Mouse (Mus musculus) ovary, postnatal 10 days (tissue): ENCODE results near the gene Cspg5.

ENCODE experiments used
- DNase-seq: peaks from one replicate; pipeline ENCODE4 v3.0.0; 2022; ENCODE audit warnings: low spot score

The Cspg5 gene

DNA sequence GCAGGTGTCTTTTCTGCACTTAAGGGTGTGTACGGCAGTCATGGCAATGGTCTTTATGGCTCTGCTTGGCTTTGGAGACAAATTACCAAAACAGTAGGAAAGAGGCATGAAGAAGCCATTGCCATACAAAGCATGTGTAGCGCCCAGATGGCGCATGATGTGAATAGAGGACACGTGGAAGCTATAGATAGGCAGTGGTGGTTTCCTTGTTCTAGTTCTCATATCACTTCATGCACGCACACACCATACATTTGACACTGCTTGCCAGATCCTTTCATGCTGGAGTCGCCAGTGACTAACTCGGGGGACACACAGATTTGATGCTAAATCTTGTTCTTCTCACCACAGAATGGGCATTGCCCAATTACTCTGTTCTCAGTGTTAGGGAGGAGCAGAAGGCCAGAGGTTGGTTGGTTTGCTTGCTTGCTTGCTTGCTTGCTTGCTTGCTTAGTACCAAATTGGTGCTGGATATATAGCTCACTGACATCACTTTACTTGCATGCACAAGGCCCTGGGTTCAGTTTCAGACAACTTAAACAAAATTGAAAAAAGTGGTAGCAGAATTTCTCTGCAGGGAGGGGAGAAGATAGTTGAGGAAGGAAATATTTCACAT, at the start of gene Cspg5:
TSS of gene Cspg5 (plus strand) at position 563 of the 613 bp plus-strand sequence.
- DNase-seq = no peak

- DNase-seq = no peak
Observed at GRCm38 (mm10) chr9:110199870-110200269, 43.7 kb upstream of the Cspg5 start.

DNA sequence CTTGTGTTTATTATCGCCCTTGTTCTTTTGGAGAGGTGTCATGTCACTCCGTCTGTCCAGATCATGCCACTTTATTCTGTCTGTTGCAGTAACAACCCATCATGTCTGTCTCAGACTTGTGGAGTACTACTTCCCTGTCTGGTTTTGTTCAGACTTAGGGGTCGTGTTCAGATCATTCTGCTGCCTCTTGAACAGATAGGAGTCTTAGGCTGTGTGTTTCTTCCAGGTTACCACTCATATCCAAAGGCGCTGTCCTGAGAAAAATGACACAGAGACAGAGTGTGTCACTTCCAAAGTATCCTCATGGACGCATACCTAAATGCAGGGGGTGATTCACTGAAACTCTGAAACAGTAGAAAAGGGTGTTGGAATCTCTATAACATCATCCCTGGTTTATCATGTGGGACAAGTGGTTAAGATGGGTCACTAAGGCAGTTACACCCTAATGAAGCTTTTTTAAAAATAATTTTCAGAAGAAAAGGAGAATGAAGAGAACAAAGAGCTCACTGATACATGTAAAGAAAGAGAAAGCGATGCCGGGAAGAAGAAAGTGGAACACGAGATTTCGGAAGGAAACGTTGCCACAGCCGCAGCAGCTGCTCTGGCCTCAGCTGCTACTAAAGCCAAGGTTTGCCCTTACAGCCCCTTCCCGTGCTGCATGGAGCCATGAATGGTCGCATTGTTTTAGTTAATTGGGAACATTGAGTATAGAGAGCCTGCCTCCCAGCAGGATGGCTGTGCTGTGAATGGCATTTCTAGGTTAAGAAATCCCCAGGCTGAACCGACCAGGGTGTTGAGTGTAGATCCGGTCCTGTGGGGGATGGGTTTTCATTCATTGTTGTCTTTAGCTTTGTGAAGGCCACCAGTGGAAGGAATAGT, 37.8 kb upstream of the Cspg5 start:
- DNase-seq = no peak

DNA sequence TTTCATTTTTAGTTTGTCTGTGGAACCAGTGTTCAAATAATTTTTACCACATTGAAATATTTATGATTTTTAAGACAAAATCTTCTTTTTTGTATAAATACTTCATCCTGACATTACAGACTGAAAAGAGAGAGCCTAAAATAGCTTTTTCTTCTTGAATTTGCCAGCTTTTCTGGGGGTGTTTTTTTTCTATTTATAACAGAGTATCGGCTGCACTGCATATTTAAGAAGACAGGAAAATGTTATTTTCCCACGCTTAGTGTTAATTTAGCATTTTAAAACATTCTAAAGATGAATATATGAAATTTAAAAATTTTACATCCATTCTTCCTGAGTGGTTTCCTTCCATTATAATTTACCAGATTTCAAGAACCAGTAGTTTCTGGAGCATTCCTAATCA, 37.1 kb upstream of the Cspg5 start:
- DNase-seq = no peak

DNA sequence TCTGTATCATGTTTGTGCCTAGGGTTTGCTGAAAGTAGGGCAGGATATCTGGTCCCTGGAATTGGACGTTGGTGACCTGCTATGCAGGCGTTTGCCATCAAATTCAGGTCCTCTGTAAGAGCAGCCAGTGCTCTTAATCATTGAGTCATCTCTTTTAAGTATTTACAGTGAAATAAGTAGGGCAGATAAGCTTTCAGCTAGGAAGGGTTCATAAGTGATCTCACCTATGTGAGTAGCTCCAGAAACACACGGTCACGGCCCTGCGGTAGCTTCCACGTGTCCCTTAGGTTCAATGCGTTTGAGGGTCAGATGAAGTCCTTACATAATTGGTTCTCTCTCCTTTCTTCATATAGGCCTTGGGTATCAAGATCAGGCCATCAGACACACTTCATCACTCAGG, 35.3 kb upstream of the Cspg5 start:
- no peak for DNase-seq

DNA sequence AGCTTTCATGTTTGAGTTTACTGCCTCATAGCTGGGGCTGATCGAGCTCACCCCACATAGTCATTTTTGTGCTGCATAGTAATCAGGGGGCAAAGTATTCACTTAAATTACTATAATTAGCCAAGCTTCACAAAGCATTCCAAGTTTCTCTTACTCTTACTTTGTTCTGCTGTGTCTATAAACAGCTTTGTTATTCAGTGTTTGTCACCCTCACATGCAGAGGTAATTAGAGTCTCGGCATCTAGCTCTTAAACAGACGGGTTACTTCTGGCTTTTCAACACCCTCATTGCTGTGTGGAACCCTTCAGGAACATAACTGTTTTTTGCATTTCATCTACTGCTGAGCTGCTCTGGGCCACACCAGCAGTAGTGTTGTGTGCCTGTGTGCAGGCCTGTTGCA, 34.6 kb upstream of the Cspg5 start:
- no peak for DNase-seq

GRCm38 (mm10) chr9:110224273-110224672, 19.3 kb upstream of the Cspg5 start:
- DNase-seq = no peak

DNA sequence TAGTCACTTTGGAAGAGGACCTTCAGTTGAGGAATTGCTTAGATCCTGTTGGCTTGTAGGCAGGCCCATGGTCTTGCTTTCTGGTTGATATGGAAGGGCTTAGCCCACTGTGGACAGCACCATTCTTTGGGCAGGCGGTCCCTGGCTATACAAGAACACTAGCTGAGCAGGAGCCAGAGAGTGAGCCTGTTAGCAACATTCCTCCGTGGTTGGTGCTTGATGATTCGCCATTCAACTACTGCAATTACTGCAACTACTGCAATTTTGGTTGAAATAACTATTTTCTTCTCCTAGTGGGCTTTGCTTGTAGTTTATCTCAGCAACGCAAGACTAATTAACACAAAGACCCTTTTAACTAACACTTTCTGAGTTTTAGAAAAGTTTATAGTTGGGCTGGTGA, 17.4 kb upstream of the Cspg5 start:
- DNase-seq = no peak

DNA sequence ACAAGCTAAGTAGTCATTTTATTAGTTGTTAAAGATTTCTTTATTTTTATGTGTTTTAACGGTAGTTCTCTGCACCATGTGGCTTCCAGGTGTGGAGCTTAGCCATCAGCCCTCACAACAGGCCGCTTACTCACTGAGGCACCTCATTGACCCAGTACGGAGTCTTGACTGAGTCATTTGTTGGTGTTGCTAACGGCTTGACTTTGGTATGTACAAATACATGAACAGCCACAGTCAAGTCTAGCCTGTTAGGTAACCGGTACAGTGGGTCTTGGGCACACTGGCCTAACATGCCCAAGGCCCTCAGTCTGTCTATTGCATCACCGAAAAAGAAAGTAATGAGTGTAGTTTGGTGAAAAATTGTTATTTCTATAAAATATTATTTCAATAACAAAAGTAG, 14.9 kb upstream of the Cspg5 start:
- no peak for DNase-seq

- no peak for DNase-seq
Observed at GRCm38 (mm10) chr9:110229112-110229511, 14.5 kb upstream of the Cspg5 start.

DNA sequence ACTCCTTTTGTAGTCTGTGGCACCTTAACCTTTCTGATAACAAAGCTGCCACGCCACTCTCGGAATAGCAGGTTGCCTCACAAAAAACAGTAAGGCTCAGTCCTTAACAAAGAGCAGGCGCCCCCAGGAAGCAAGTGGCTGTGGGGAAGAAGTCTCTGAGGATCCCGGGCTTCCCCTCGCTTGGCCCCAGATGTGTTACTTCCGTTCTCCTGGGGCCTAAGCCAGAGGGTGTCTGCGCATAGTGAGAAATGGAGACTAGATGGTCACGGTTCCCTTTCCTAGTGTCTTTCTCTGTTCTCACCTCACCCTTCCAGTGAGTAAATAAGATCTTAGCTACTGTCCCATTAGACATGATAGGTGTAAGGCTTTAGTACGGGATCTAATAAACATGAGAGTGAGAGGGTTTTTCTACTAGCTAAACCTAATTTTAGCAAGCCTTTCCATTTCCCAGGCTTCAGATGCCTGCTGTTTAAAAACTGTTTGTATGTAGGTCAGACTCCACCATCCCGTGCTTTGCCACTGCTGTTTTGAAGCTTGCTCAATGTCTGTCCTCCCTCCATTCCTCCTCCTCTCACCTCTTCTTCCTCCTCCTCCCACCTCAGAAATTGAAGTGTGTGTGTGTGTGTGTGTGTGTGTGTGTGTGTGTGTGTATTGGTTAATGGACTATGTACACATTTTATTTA, 13.9 kb upstream of the Cspg5 start:
- no peak for DNase-seq

GRCm38 (mm10) chr9:110230395-110231071, 13.1 kb upstream of the Cspg5 start:
- DNase-seq = no peak

GRCm38 (mm10) chr9:110234962-110235361, 8.6 kb upstream of the Cspg5 start:
- DNase-seq = no peak

GRCm38 (mm10) chr9:110244567-110244888, 945 bp downstream of the Cspg5 start:
- DNase-seq = no peak

- no peak for DNase-seq
Observed at GRCm38 (mm10) chr9:110244889-110245589, 1.5 kb downstream of the Cspg5 start.

GRCm38 (mm10) chr9:110245590-110246320, 2.2 kb downstream of the Cspg5 start:
- DNase-seq = no peak

DNA sequence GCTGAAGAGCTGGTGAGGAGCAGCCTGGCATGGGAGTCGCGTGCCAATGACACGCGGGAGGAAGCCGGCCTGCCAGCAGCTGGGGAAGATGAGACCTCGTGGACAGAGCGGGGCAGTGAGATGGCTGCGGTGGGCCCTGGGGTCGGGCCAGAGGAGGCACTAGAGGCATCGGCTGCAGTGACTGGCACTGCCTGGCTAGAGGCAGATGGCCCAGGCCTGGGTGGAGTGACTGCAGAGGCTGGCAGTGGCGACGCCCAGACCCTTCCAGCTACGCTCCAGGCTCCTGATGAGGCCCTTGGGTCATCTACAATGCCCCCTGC, 2.7 kb downstream of the Cspg5 start:
- DNase-seq = no peak

- DNase-seq = no peak
Observed at GRCm38 (mm10) chr9:110247049-110247448, 3.5 kb downstream of the Cspg5 start.

- no peak for DNase-seq
Observed at GRCm38 (mm10) chr9:110248861-110249260, 5.3 kb downstream of the Cspg5 start.

GRCm38 (mm10) chr9:110249823-110250543, 6.4 kb downstream of the Cspg5 start:
- DNase-seq = no peak

- no peak for DNase-seq
Observed at GRCm38 (mm10) chr9:110250776-110251175, 7.2 kb downstream of the Cspg5 start.
